Mouse (Mus musculus) embryonic facial prominence, embryonic 14.5 days (tissue): ENCODE measurements around the gene Fkbp1b. TPM values are rescaled to one million over a fixed set of nuclear protein-coding genes. Genes with fewer than 3 reads are reported as not detected.
"Not testable (repeated sequence)": the region's sequence is repeated elsewhere in the genome, so short reads cannot be mapped to it uniquely, and the experiment has no call there.

Experiments used
- ATAC-seq: fragments of 200-750 bp; cut with Nextera tagmentation; 2 replicates; pipeline ENCODE4 v1.8.0; 2017; ENCODE audit warnings: low read depth, moderate number of reproducible peaks, moderate TSS enrichment
- DNase-seq: peaks from one replicate; pipeline ENCODE4 v3.0.0-alpha.2; 2015; ENCODE audit warnings: low spot score
- H3K27ac ChIP-seq: fragments of 300-500 bp; sonication (generic); replicated peaks from 2 replicates; pipeline ENCODE4 v1.5.1; 2014; ENCODE audit warnings: low read depth, mild to moderate bottlenecking, low read length, moderate library complexity
- H3K27me3 ChIP-seq: fragments of 300-500 bp; sonication (generic); replicated peaks from 2 replicates; pipeline ENCODE4 v1.6.1; 2014; ENCODE audit warnings: low read length; ENCODE audit not compliant: control insufficient read depth, insufficient read depth
- H3K36me3 ChIP-seq: fragments of 300-500 bp; sonication (generic); 2 replicates; pipeline ENCODE4 v1.6.1; 2014; ENCODE audit warnings: low read length, mixed read lengths; ENCODE audit not compliant: control insufficient read depth, insufficient read depth
- H3K4me1 ChIP-seq: fragments of 300-500 bp; sonication (generic); 2 replicates; pipeline ENCODE4 v1.6.1; 2014; ENCODE audit warnings: antibody characterized with exemption, low read length; ENCODE audit not compliant: control insufficient read depth, insufficient read depth
- H3K4me2 ChIP-seq: fragments of 300-500 bp; sonication (generic); 2 replicates; pipeline ENCODE4 v1.6.1; 2014; ENCODE audit warnings: low read depth, mild to moderate bottlenecking, low read length, moderate library complexity, mixed read lengths
- H3K4me3 ChIP-seq: fragments of 300-500 bp; sonication (generic); 2 replicates; pipeline ENCODE4 v1.5.1; 2014; ENCODE audit warnings: low read depth, mild to moderate bottlenecking, low read length
- H3K9ac ChIP-seq: fragments of 300-500 bp; sonication (generic); 2 replicates; pipeline ENCODE4 v1.6.1; 2014; ENCODE audit warnings: low read depth, mild to moderate bottlenecking, low read length, moderate library complexity, mixed read lengths
- H3K9me3 ChIP-seq: fragments of 300-500 bp; sonication (generic); 2 replicates; pipeline ENCODE4 v1.6.1; 2016; ENCODE audit warnings: low read length; ENCODE audit not compliant: control insufficient read depth
- WGBS: fragments of 180-500 bp; shearing (Covaris S2); extraction: QIAGEN DNeasy Blood & Tissue Kit; methylation state at CpG from one replicate; pipeline ENCODE4 v1.1.7; 2014; 5-methylcytosine and 5-hydroxymethylcytosine counted together
- polyA plus RNA-seq: library from polyadenylated mRNA; unstranded; fragments of >200 nt; fragmentation: Nextera tagmentation; extraction: Ambion mirVana; gene quantifications from 2 replicates; pipeline ENCODE4 v1.2.1, GENCODE M21; 2014

Gene Fkbp1b
- 33.4 and 38.0 TPM in 2 replicates for polyA plus RNA-seq

GRCm38 (mm10) chr12:4841392-4841887 lies at the start of gene Fkbp1b:
Gene Fkbp1b (minus strand): TSS chr12:4841591.
- Histone ChIP-seq H3K4me1 (peaks cover 5% of the 10 kb centered on the region; the same call in 1 of the 2 replicates), H3K36me3 (no peaks in the 10 kb centered on the region), H3K9me3 (no peaks in the 10 kb centered on the region), H3K27me3 (no peaks in the 10 kb centered on the region), H3K9ac (peak within 1 kb of the TSS; percentile 74), H3K4me3 (peak within 1 kb of the TSS; percentile 79), H3K4me2 (peak within 1 kb of the TSS; percentile 89), H3K27ac (0 out of 2 replicates have a peak within 1 kb of the TSS, but pooled peaks have one; percentile 6)
- ATAC-seq (peak; percentile 80), DNase-seq (peak; percentile 69)
- under 1% methylated on average over 16 of the region's 37 CpGs for WGBS

- no peaks in the 10 kb centered on the region for H3K27me3 ChIP-seq
- no peak overlapping the region for H3K9ac ChIP-seq
- ATAC-seq (no peak), DNase-seq (no peak)
- H3K4me2 ChIP-seq = no peak overlapping the region
- H3K36me3 ChIP-seq = peaks cover 11% of the 10 kb centered on the region; the same call in 1 of the 2 replicates
- WGBS = 90% methylated on average over 1 of the region's 1 CpGs
- no peaks in the 10 kb centered on the region for H3K9me3 ChIP-seq
- no peaks in the 10 kb centered on the region for H3K4me1 ChIP-seq
- no peak overlapping the region for H3K27ac ChIP-seq
- no peak overlapping the region for H3K4me3 ChIP-seq
These were observed 48.5 kb upstream of the Fkbp1b start for GRCm38 (mm10) chr12:4889891-4890290.

DNA sequence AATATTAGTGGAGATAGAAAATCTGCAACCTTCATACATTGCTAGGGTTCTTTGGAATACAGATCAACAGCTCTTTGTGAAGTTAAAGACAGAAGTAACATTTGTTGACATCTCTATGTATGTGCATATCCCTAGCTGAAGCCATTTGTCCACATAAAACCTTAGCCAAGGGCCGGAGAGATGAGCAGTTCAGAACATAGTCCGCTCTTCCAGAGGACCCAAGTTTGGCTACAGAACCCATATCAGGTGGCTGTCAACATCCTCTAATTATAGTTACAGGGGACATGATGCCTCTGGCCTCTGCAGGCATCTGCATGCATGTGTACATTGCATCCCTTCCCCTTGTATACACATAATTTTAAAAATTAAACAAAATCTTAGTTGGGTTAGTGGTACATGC lies 47.9 kb upstream of the Fkbp1b start:
- DNase-seq = no peak
- WGBS = 86% methylated on average over 2 of the region's 2 CpGs
- Histone ChIP-seq H3K4me2 (no peak overlapping the region), H3K9ac (no peak overlapping the region), H3K9me3 (no peaks in the 10 kb centered on the region), H3K27me3 (no peaks in the 10 kb centered on the region), H3K36me3 (peaks cover 11% of the 10 kb centered on the region; the same call in 1 of the 2 replicates), H3K4me3 (no peak overlapping the region), H3K27ac (no peak overlapping the region), H3K4me1 (no peaks in the 10 kb centered on the region)
- no peak for ATAC-seq

- no peak overlapping the region for H3K9ac ChIP-seq
- H3K27me3 ChIP-seq = no peaks in the 10 kb centered on the region
- no peaks in the 10 kb centered on the region for H3K9me3 ChIP-seq
- H3K4me1 ChIP-seq = no peaks in the 10 kb centered on the region
- ATAC-seq (no peak), DNase-seq (no peak)
- H3K4me2 ChIP-seq = no peak overlapping the region
- no peak overlapping the region for H3K27ac ChIP-seq
- H3K4me3 ChIP-seq = no peak overlapping the region
- peaks cover 11% of the 10 kb centered on the region; the same call in 1 of the 2 replicates for H3K36me3 ChIP-seq
These were observed 47.3 kb upstream of the Fkbp1b start for GRCm38 (mm10) chr12:4888739-4889138.

DNA sequence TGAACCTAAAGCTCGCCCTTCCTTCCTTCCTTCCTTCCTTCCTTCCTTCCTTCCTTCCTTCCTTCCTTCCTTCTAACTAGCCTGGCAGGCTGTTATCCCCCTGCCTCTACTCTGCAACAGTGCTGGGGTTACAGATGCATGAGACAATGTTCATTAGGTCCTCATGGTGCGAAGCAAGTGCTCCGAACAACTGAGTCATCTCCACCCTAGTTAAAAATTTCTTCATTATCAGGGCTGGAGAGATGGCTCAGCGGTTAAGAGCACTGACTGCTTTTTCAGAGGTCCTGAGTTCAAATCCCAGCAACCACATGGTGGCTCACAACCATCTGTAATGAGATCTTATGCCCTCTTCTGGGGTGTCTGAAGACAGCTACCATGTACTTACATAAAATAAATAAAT lies 45.2 kb upstream of the Fkbp1b start:
- DNase-seq, H3K27me3 ChIP-seq, H3K27ac ChIP-seq, H3K9ac ChIP-seq, H3K4me1 ChIP-seq, ATAC-seq, H3K4me2 ChIP-seq, H3K4me3 ChIP-seq, H3K9me3 ChIP-seq: not testable (repeated sequence)
- peaks cover 23% of the 10 kb centered on the region for H3K36me3 ChIP-seq
- WGBS = 96% methylated on average over 4 of the region's 4 CpGs

- 55% methylated on average over 1 of the region's 1 CpGs for WGBS
- no peak for DNase-seq
- no peak overlapping the region for H3K4me3 ChIP-seq
These were observed 43.7 kb upstream of the Fkbp1b start for GRCm38 (mm10) chr12:4885062-4885461.

GRCm38 (mm10) chr12:4882086-4882485 lies 40.7 kb upstream of the Fkbp1b start:
- Histone ChIP-seq H3K36me3 (peaks cover 29% of the 10 kb centered on the region), H3K9ac (no peak overlapping the region), H3K27me3 (no peaks in the 10 kb centered on the region), H3K4me2 (no peak overlapping the region), H3K27ac (no peak overlapping the region), H3K4me3 (no peak overlapping the region), H3K9me3 (no peaks in the 10 kb centered on the region), H3K4me1 (no peaks in the 10 kb centered on the region)
- ATAC-seq (no peak), DNase-seq (no peak)
- WGBS = 68% methylated on average over 2 of the region's 2 CpGs

More at GRCm38 (mm10) chr12:4885062-4885461, 43.7 kb upstream of the Fkbp1b start:
- Histone ChIP-seq H3K36me3 (peaks cover 17% of the 10 kb centered on the region), H3K4me2 (no peak overlapping the region), H3K9me3 (no peaks in the 10 kb centered on the region), H3K27ac (no peak overlapping the region), H3K27me3 (no peaks in the 10 kb centered on the region), H3K9ac (no peak overlapping the region), H3K4me1 (no peaks in the 10 kb centered on the region)
- no peak for ATAC-seq

- Histone ChIP-seq H3K4me2 (no peak overlapping the region), H3K36me3 (peaks cover 29% of the 10 kb centered on the region), H3K4me1 (peaks cover 7% of the 10 kb centered on the region; the same call in 1 of the 2 replicates), H3K9ac (no peak overlapping the region), H3K4me3 (no peak overlapping the region), H3K27ac (no peak overlapping the region), H3K27me3 (no peaks in the 10 kb centered on the region), H3K9me3 (no peaks in the 10 kb centered on the region)
- ATAC-seq = no peak
- DNase-seq = no peak
- 92% methylated on average over 5 of the region's 5 CpGs for WGBS
These were observed 37.7 kb upstream of the Fkbp1b start for GRCm38 (mm10) chr12:4879048-4879447.

DNA sequence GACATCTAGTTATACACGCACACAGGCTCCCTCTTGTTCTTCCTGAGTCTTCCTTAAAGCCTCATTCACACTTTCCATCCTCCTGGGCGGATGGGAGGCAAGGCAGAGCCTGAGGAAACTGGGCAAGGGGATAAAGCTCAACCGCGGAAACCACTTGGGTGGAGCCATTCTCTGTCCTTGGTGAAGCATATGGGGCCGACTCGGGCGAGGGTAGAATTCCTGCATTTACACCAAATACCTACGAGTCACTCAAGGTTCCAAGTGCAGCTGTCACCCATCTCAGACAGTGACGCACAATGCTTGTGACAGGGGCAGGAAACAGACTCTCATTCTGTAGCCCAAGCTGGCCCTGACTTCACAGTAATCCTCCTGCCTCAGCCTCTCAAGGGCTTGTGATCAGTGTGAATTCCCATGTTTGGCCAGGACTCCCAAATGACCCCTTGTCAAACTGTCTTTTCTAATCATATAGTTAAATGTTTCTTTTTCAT lies 36.9 kb upstream of the Fkbp1b start:
- H3K27ac ChIP-seq = no peak overlapping the region
- H3K9ac ChIP-seq = no peak overlapping the region
- DNase-seq = no peak
- no peaks in the 10 kb centered on the region for H3K27me3 ChIP-seq
- H3K4me2 ChIP-seq = no peak overlapping the region
- no peak for ATAC-seq
- H3K9me3 ChIP-seq = no peaks in the 10 kb centered on the region
- H3K36me3 ChIP-seq = peaks cover 29% of the 10 kb centered on the region
- H3K4me3 ChIP-seq = no peak overlapping the region
- 65% methylated on average over 9 of the region's 9 CpGs for WGBS
- H3K4me1 ChIP-seq = peaks cover 13% of the 10 kb centered on the region; the same call in 1 of the 2 replicates
